Mouse (Mus musculus) cerebellum, adult 9-11 months (tissue): ENCODE results near the gene Zfp148.
"Not testable (repeated sequence)": the region's sequence is repeated elsewhere in the genome, so short reads cannot be mapped to it uniquely, and the experiment has no call there.

Experiments used
- DNase-seq: peaks from one replicate; pipeline ENCODE4 v3.0.0; 2022

The Zfp148 gene

DNA sequence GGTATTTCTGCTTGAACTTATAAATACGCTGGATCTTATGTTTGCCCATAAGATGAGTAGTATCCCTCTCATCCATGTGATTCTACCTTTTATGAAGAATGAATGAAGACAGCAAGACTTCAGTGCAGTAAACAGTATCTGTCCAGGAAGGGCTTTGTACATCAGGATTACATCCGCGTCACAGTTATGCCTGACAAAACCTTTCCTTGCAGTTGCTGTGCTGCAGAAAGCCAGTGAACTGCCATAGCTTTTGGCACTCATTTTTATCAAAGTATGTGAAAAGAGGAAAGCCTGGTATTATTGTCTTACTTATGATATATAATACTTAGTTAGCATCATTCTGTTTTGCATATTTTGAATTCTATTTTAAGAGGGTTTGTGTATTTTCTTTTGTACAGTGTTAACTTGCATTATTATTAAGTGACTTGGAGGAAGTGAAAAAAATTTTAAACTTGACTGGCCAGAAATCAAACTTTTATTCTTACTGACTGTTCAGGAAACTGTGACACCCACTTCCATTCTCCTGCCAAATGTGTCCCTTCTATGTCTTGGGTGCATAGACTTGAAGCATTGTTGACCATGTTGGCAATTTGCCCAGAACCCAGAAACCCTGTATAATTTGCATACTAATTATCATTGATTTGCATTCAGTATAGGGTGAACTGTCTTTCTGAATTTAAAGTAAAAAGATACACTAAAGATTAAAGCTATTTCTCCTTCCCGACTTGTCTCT is 84.0 kb downstream of the Zfp148 start:
- no peak for DNase-seq

DNA sequence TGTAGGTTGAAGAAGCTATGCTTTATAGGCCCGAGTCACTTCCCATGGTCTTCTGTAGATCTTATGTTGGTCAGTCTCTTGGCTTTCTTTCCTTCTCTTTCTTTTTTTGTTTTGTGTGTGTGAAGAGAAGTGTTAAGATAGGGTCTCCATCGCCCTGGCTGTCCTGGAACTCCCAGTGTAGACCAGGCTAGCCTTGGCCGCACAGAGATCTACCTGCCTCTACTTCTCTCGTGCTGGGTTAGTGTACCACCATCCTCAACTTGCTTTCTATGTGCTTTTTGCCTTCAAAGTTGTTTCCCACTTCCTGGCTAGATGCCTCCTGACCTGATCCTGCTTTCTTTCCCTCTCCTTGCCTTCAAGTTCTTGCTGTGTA is 84.6 kb downstream of the Zfp148 start:
- no peak for DNase-seq

DNA sequence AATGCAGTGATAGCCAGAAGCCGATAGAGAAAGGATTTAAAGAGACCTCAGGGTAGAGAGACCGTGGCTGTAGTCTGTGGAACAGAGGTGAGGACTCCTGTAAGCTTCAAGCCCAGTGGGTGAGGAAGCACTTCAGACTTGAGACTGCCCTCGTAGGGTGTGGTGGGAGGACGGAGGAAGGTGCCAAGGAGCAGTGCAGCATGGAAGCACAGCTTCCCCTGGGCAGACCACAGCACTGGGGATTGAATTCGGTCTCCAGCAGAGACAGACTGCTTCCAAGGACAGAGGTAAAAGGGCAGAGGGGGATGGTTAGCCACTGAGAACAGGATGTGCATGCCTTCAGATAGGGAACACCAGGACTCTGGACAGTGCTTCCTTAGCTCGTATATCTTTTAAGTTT is 86.8 kb downstream of the Zfp148 start:
- no peak for DNase-seq

DNA sequence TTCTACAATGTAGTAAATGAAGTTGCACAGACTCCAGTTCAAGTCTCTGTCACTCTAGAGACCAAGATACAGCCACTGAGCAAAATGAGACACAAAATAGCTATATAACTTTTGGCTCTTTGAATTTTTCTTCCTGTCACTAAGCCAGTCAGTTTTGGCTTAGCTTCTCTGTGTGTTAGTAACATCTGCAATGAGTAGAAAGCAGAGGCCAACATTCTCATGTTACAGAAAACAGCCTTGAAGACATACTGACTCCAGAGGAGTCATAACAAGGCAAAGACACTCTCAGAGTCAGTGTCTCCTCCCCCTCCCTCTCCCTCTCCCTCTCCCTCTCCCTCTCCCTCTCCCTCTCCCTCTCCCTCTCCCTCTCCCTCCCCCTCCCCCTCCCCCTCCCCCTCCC is 89.3 kb downstream of the Zfp148 start:
- DNase-seq, result no peak

DNA sequence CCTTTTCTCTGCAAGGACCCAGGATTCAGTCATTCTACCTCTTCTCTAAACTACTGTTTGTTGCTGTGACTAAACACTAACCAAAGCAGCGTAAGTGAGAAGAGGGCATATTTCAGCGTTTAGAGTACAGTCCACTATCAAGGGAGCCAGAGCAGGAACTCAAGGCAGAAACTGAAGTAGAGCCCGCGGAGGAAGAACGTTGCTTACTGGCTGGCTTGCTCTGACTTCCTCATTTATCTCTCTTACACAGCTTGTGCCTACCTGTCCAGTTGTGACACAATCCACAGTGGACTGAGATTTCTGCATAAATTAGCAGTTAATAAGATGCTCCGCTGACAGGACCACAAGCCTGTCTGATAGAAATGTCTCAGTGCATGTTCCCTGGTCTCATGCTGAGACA is 93.7 kb downstream of the Zfp148 start:
- DNase-seq, result no peak

DNA sequence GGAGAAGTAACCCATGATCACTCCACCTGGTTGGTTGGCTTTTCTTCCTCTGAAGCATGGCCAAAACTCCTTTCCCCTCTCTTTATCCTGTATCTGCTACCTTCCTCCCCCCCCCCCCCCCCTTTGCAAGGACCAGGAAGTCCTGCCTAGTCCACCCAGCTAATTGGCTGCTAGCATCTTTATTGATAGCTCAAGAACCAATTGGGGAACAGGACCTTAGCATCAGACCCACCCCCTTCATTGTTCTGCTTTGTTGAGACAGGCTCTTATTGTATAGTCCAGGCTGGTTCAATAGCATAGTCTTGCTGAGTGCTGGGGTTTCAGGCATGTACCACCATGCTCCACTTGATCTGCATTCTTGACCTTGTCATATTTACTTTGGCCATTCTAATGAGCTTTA is 99.3 kb downstream of the Zfp148 start:
- no peak for DNase-seq

DNA sequence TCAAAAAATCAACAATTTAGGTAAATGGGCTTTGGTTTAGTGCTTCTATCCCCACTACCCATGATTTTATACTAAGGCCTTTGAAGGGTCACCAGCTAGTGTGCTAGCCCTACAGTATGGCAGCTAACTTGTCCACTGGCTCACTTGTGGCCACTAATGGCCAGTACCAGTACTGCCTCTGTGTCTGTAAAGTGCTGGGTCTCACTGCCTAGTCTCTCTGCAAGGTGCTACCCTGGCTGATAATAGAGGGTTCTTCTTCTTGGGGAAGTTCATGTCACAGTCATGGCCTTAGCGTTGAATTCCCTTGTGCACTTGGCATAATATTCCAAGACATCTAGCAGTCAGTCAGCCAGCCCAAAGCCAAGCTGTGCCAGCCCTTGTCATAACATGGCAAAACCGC is 100.5 kb downstream of the Zfp148 start:
- DNase-seq, result no peak

DNA sequence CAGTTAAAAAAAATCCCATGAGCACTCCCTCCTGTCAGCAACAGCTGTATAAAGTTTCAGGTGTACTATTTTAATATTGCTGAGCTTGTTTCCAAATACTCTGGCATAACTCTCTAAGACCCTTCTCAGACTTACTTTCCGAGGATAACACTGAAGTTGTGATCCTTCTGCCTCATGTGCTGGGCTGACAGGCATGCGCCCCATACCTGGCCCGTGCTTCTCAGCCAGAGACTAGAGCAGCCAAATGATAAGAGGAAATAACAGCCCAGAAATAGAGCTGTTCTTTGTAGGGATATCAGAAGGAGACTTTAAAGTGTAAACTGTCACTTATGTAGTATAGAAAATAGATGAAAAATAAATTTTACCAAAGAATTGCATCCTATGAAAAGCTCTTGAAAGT is 101.7 kb downstream of the Zfp148 start:
- no peak for DNase-seq

DNA sequence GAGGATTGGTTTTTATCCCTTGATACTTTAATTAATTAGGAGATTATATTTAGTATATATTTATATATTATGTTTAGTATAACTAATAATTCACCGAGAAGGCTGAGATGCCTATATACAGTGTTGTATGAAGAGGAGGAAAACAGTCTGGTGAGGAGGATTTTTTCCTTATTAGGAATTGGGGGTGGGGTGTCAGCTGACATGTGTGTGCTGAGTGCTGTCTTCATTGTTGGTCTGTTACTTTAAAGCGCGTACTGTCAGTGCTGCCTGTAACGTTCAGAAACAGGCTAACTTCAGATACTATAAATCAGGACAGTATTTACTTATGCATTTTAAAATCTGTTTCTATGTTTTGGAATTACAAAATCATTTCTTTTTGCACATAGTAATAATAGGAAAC is 107.1 kb downstream of the Zfp148 start:
- no peak for DNase-seq

DNA sequence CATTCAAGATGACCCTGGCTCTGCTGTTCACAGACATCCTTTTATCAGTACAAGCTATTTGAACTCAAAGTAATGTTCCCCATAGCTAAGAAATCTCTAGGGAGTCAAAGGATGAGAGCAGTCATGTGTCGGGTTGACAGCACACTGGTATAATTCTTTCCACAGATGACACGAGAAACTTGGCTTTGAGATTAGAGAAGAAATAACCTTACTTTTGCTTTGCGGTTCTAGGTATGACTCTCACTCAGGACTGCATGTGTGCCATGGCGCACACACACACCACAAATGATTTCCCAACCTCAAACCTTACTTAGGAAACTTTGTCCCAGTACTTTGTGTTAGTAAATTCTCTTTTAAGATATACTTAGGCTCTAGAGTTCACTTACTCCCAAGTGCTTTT is 113.7 kb downstream of the Zfp148 start:
- no peak for DNase-seq

DNA sequence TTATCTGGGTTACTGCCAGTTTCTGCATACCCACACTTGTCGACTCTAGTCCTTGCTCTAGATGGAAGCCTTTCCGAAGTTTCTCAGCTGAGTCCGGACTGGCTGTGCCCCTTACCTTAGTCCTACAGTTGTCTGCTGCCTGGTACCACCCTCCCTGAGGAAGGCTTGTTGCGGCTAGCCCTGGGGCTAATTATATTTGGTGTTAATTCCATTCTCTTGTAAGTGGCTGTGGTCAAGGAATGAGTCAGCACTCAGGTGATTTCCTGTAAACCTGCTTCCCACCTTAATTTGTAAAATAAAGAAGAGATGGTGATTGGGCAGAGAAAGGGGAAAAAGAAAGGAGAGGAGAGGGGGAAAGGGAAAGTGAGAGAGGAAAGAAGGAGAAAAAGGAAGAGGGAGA is 127.4 kb downstream of the Zfp148 start:
- no peak for DNase-seq

DNA sequence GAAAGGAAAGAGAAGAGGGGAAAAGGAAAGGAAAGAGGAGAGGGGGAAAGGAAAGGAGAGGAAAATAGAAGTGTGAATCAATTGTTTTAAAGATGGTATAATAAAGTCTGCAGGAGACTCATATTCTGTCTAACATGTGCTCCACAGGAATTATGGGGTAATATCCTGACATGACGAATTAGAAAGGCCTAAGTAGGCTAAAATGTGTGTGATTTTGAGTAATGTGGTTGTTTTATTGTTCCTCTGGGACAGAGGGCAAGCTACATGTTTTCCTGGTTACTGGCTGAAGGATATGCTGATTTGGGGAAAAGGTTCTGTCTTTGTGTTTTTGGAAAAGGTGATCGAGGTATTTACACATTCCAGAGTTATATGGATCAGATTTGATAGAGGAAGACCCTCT is 128.6 kb downstream of the Zfp148 start:
- not testable (repeated sequence) for DNase-seq

DNA sequence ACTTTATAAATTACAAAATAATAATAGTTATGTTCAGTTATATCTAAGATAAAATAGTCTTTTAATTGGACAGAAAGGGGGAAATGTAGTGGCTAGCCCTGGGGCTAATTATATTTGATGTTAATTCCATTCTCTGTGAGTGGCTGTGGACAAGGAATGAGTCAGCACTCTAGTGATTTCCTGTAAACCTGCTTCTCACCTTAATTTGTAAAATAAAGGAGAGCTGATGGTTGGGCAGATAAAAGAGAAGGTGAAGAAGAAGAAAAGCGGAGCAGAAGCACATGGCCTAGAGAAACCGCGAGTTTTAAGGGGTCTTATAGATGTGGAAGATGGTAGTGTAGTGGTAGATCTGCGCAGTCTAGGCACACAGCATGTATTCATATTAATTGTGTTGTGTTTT is 130.2 kb downstream of the Zfp148 start:
- DNase-seq, result not testable (repeated sequence)

DNA sequence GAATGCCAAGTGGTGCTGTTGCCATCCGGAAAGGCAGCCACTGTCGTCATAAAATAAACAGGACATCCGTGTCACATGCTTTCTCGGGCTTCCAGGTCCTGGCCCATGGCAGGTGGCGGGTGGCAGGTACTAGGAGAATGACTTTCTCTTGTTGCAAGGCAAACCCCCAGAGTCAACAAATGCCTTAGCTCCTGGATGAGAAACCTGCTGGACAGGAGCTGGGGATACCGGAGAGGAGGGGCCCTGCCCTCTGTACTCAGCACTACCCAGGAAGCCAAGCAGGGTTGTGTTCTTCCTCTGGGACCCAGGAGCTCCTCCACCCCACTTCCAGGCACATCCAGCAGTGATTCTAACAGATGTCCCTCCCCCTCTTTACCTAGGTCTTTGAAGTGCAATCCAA is 131.9 kb downstream of the Zfp148 start:
- no peak for DNase-seq

DNA sequence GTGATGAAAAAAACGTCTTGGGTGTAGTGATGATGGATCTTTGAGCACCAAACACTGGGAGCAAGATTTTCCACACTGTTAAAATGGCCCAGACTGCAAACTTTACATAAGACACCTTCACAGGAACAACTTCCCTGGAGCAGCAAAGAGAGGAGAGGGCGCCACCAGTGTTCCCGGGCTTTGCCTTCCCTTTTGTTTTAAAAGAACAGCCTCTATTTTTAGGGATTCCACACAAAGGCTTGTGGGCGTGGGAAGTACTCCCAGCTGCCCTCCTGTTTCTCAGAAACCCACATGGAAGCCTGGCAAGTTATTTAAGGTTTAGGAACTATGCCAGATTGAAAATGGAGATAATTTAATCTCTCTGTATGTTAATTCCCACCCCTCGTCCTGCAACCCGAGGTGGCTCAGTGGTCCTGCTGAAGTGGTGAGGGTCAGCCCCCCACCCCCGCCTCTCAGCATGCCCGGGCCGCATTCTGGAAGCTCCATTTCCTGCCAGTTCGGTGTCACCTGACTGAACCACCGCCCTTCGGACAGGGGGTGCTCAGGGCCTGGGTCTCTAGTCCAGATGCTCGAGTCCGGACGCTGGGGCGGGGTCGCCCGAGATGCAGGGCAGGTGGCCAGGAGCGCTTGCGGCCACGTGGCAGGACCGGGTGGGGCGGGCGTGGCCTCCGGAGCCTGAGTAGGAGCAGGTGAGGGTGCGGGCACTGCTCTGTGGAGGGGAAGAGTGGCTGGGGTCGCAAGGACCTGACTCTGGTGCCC is 136.3 kb downstream of the Zfp148 start, which contains the start of gene Slc12a8:
Gene Slc12a8, plus strand, starts transcription at position 522 of the 759 bp plus-strand sequence.
- peak; percentile 43 for DNase-seq

DNA sequence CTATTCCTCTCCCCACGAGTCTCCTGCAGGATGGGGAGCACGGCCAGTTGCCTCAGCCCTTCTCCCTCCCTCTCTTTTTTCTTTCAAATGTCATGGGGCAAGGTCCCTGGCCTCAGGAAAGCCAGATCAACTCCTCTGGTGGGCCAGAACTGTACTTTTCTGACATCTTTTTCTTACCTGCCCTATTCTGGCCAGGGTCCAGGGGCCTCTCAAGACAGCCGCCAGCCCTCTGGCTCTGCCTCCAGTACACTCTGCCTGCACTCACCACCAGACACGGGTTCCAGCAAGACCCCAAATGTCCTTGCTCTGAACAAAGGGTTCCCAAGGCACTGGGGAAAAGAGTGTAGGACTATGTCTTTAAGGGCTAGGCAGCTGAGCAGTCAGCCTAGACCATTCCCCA is 137.0 kb downstream of the Zfp148 start:
- peak; percentile 24 for DNase-seq

DNA sequence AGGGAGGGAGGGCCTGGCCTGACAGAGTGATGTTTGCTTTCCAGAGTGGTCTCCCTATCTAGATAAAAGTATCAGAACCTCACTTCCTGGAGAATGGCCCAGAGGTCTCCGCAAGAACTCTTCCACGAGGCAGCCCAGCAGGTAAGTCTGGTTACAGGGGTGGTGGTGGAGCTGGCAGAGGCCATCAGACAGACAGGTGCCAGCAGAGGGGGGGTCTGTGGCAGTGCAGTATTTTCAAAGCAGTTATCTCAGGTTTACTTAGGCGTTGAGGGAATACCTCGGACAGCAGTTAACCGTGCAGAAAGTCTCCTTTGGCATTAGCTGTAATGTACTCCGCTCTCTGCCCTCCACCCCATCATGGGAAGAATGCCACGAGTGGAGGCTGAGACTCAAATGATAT is 137.6 kb downstream of the Zfp148 start:
- no peak for DNase-seq

DNA sequence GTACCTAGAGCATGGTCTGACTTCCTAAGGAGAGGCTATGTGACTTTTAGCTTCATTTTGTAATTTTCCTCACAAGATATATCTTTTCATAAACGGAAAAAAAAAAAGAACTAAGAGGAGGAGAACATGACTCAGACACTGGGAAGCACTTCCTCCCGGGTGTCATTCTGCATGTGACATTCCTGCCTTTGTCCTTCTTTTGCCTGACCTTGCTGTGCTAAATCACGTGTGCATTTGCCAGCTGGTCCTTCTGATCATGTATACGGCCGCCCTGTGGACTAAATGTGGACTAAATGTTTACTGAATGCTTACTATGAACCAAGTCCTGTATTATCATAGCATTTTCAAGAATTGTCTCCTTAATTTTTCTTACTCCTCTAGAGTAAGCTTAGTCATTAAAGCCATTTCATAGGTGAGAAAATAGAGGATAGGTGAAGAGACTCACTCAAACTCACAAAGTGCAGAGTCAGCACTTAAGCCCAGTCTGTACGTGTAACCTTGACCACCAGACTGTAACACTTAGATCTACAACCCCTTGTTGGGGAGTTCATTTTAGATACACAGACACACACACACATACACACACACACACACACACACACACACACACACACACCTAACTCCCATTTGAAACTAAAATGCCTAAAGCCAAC is 139.4 kb downstream of the Zfp148 start:
- DNase-seq, result no peak

DNA sequence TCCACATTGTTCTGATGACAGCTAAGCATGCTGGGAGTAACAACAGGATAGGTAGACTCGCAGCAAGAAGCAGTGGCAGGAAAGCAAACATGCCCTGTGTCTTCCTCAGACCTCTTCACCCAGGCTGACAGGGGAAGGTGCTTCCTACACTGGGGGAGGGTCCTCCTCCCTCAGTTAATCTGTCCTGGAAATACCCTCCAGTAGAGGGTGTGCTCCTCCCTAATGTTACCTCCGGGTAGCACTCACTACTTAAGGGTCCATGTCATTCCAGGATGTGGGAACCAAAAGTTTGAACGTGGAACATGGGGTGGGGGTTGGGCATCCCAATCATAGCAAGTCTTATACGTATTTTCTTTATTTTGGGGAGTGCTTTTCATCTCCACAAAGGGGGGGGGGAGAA is 141.9 kb downstream of the Zfp148 start:
- no peak for DNase-seq

DNA sequence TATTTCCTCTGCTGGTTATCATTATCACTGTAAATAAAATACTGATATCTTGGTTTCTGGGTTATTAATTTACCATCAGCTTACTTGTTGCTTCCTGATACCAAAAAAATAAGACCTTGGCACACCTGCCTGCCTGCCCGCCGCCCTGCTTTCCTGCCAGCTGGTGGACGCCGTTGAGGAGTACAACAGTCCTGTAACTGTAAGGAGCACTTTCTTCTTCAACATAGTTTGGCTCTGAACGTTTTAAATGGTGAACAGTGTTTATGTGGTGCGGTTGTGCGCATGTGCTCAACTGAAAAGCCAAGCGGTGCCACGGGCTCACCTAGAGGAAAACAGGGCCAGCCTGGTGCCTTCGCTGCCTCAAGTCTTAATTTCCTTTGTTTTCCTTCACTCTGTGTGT is 142.9 kb downstream of the Zfp148 start:
- DNase-seq, result no peak

DNA sequence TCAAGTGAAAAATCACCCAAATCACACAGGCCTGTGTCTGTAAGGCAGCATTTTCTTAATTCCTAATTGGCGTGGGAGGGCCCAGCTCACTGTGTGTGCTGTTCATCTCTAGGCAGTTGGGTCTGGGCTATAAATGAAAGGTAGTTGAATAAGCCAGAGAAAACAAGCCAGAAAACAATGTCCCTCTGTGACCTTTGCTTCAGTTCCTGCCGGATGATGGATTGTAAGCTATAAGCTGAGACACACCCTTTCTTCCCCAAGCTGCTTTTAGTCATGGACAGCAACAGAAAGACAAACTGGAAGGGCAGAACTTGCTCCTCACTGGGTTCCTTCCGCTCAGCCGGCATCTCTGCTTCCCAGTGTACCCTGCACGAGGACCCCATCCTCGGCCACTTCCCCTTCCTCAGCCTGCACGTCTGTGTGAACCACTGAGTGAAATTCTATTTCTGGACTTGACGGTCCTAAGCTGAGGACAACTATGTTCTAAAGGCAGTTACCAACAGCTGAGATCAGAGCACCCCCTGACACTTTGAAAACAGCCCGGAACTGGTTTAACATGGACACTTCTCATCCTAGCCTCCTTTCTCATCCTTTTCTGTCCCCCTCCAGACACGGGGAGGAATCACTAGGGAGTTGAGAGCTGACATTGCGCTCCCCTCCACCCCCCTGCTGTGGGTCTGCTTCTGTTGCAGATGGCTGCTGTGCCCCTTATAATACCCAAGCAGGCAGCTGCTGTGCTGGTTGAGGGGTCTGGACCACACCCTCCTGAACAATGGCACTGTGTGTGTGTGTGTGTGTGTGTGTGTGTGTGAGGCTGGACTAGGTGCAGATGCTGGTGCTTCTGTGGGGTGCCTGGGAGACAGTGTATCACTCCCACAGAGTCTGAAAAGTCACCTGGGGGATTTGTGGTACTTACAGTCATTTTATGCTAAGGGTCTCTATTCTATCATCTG is 149.1 kb downstream of the Zfp148 start:
- no peak for DNase-seq

DNA sequence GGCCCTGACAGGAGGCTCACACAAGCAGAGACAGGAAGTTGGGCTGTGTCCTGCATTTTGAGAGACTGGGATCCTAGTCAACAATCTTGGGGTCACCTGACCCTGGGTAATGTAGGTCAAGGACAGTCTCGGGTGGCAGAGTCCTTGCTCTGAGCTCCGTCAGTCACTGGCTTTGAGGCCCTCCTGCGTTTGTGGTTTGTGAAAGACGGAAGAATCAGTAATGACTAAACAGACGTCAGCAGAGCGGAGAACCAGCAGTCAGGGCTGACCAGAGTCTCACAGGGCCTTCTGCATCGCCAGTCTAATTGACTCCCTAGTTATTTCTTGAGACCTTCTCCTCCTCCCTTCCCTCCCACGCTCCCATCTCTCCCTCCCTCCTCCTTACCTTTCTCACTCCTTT is 150.5 kb downstream of the Zfp148 start:
- no peak for DNase-seq

DNA sequence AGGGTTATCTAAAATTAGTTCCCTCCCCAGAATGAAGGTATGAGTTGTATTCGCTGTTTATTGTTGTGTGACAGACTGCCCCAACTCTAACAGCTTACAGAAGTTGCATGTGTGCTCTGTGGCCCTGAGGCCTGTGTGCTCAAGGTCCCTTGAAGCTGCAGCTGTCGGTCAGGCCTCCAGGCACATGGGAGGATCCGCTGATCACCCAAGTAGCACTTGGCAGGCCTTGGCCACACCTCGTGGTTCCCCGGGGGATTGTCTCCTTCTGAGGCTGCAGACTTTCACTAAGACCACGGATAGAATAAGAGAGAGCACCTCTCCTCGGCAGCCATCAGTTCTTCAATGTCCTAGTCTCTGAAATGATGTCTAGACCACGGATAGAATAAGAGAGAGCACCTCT is 155.8 kb downstream of the Zfp148 start:
- DNase-seq, result no peak
